Mouse (Mus musculus): ENCODE measurements around the gene Herc3. TPM values are rescaled to one million over a fixed set of nuclear protein-coding genes. Genes with fewer than 3 reads are reported as not detected.
"Not testable (repeated sequence)": the region's sequence is repeated elsewhere in the genome, so short reads cannot be mapped to it uniquely, and the experiment has no call there.

Gene Herc3
- polyA plus RNA-seq, 1 experiment = 5.2 TPM

DNA sequence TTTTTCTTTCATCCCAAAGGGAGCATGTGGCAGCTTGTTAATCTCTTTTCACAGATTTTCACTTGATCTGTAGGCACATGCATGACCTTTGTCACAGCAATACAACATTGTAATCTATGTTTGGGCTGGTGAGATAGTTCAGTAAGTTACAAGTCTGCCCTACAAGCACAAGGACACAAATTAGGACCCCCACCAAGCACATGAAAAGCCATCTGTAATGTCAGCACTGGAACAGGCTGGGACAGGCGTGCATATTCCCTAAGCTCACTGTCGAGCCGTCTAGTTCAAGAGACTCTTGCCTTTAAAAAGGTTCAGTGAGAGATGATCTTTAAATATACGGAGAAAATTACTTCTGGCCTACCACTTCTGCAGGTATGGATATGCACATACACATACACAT is 28.3 kb downstream of the Herc3 start:
- no peak for TF ChIP-seq MYOD1 (IDR thresholded peaks at IDR 0.05; ENCODE audit: control insufficient read depth, insufficient read length, low read depth)
- no peak for TF ChIP-seq MYOG (IDR thresholded peaks at IDR 0.05; ENCODE audit: control insufficient read depth, extremely low read depth, insufficient read length)
- TF ChIP-seq FOSL1 (IDR thresholded peaks at IDR 0.05; ENCODE audit: insufficient read depth, low read length, poor library complexity, severe bottlenecking) = no peak
- no peak for TF ChIP-seq CEBPB (IDR thresholded peaks at IDR 0.05; ENCODE audit: low read depth)
- TF ChIP-seq MAX (IDR thresholded peaks at IDR 0.05) = no peak
- TF ChIP-seq USF1 (IDR thresholded peaks at IDR 0.05; ENCODE audit: low read depth) = no peak
- TF ChIP-seq CTCF (IDR thresholded peaks at IDR 0.05; ENCODE audit: control insufficient read depth, insufficient read depth, insufficient read length) = no peak
- H3ac ChIP-seq (ENCODE audit: control insufficient read depth, insufficient read length, low read depth) = no peak overlapping the region
- no peaks in the 10 kb centered on the region for H3K27me3 ChIP-seq (ENCODE audit: control insufficient read depth, insufficient read depth, insufficient read length)
- H3K79me2 ChIP-seq (ENCODE audit: control insufficient read depth, insufficient read depth) = no peaks in the 10 kb centered on the region
- no peak overlapping the region for H3K4me3 ChIP-seq (ENCODE audit: insufficient read depth, poor library complexity, severe bottlenecking)
- H3K79me3 ChIP-seq (ENCODE audit: low read depth) = no peaks in the 10 kb centered on the region
- no peaks in the 10 kb centered on the region for H3K36me3 ChIP-seq (ENCODE audit: control insufficient read depth, insufficient read depth)

DNA sequence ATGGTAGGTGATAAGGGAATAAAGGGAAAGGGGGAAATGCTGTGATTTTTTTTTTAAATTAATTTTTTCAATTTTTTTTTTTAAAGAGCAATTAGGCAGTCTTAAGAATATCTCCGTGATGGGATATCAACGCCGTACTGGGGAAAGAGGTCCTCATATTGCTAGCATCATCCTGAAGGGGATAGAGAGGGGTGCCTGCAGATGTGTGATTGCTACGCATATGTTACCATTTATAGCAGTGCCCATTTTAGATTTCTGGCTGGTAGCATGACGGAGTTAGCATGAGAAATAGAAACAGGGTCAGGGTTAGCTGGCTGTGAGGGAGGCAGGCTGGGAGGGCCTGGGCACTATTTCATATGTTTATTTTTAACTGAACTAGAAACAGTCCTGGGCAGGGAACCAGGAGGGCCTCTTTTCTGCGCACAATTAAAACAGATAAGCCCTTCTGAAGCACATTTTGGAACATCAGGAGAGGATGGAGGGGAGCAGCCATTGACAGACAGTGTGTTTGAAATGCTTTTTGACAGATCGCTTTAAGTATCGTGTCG is 31.3 kb downstream of the Herc3 start:
- Histone ChIP-seq H3K27me3 (ENCODE audit: control insufficient read depth, insufficient read depth, insufficient read length) (no peaks in the 10 kb centered on the region), H3K79me3 (ENCODE audit: low read depth) (no peaks in the 10 kb centered on the region), H3K4me3 (ENCODE audit: insufficient read depth, poor library complexity, severe bottlenecking) (no peak overlapping the region), H3ac (ENCODE audit: control insufficient read depth, insufficient read length, low read depth) (no peak overlapping the region), H3K36me3 (ENCODE audit: control insufficient read depth, insufficient read depth) (no peaks in the 10 kb centered on the region), H3K79me2 (ENCODE audit: control insufficient read depth, insufficient read depth) (no peaks in the 10 kb centered on the region)
- no peak for TF ChIP-seq CEBPB (IDR thresholded peaks at IDR 0.05; ENCODE audit: low read depth)
- TF ChIP-seq USF1 (IDR thresholded peaks at IDR 0.05; ENCODE audit: low read depth) = no peak
- no peak for TF ChIP-seq MAX (IDR thresholded peaks at IDR 0.05)
- TF ChIP-seq MYOG (IDR thresholded peaks at IDR 0.05; ENCODE audit: control insufficient read depth, extremely low read depth, insufficient read length) = no peak
- no peak for TF ChIP-seq FOSL1 (IDR thresholded peaks at IDR 0.05; ENCODE audit: insufficient read depth, low read length, poor library complexity, severe bottlenecking)
- no peak for TF ChIP-seq CTCF (IDR thresholded peaks at IDR 0.05; ENCODE audit: control insufficient read depth, insufficient read depth, insufficient read length)
- no peak for TF ChIP-seq MYOD1 (IDR thresholded peaks at IDR 0.05; ENCODE audit: control insufficient read depth, insufficient read length, low read depth)

DNA sequence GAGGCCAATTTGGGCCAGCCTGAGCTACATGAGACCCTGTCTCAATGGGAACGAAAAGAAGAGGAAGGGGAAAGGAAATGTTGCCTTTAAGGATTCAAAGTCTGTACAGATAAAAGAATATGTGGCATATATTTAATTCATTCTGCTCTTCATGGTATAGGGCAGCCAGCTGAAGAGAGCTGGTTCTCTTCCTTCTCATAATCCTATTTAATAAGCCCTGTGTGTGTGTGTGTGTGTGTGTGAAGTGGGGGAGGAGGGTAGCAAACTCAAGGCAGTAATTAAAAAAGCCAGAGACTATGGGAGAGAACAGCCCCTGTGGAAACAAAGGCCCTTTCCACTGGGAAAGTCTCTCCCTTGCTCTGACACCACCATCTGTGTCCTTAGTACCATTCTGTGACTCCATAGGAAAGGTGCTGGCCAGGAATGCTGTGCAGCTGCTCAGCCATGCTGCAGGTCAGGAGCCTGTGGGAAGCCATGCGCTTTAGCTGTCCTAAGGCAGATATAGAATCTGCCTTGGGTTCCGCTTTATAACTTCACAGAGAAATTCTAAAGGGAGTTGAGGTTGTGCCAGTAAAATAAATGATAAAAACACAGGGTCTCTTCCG is 32.5 kb downstream of the Herc3 start:
- no peaks in the 10 kb centered on the region for H3K79me2 ChIP-seq (ENCODE audit: control insufficient read depth, insufficient read depth)
- TF ChIP-seq CEBPB (IDR thresholded peaks at IDR 0.05; ENCODE audit: low read depth) (no peak), MAX (IDR thresholded peaks at IDR 0.05) (no peak), MYOD1 (IDR thresholded peaks at IDR 0.05; ENCODE audit: control insufficient read depth, insufficient read length, low read depth) (no peak), CTCF (IDR thresholded peaks at IDR 0.05; ENCODE audit: control insufficient read depth, insufficient read depth, insufficient read length) (no peak), USF1 (IDR thresholded peaks at IDR 0.05; ENCODE audit: low read depth) (no peak), FOSL1 (IDR thresholded peaks at IDR 0.05; ENCODE audit: insufficient read depth, low read length, poor library complexity, severe bottlenecking) (no peak), MYOG (IDR thresholded peaks at IDR 0.05; ENCODE audit: control insufficient read depth, extremely low read depth, insufficient read length) (no peak)

DNA sequence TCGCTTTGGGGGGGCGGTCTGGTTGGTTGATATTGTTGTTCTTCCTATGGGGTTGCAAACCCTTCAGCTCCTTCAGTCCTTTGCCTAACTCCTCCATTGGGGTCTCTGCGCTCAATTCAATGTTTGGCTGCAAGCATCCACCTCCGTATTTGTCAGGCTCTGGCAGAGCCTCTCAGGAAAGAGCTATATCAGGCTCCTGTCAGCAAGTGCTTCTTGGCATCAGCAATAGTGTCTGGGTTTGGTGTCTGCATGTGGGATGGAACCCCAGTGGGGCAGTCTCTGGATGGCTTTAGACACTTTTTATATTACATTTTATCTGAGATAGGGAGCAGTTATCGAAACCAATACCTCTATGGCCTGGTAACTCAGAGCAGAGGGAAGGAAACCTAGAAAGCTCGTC is 36.6 kb downstream of the Herc3 start:
- not testable (repeated sequence) for H3K27me3 ChIP-seq (ENCODE audit: control insufficient read depth, insufficient read depth, insufficient read length); H3K79me2 ChIP-seq (ENCODE audit: control insufficient read depth, insufficient read depth); H3K4me3 ChIP-seq (ENCODE audit: insufficient read depth, poor library complexity, severe bottlenecking); H3ac ChIP-seq (ENCODE audit: control insufficient read depth, insufficient read length, low read depth); H3K79me3 ChIP-seq (ENCODE audit: low read depth); H3K36me3 ChIP-seq (ENCODE audit: control insufficient read depth, insufficient read depth)

More for the DNA sequence above, 32.5 kb downstream of the Herc3 start:
- no peaks in the 10 kb centered on the region for H3K27me3 ChIP-seq (ENCODE audit: control insufficient read depth, insufficient read depth, insufficient read length)
- no peak overlapping the region for H3ac ChIP-seq (ENCODE audit: control insufficient read depth, insufficient read length, low read depth)
- H3K4me3 ChIP-seq (ENCODE audit: insufficient read depth, poor library complexity, severe bottlenecking) = no peak overlapping the region
- H3K79me3 ChIP-seq (ENCODE audit: low read depth) = no peaks in the 10 kb centered on the region
- no peaks in the 10 kb centered on the region for H3K36me3 ChIP-seq (ENCODE audit: control insufficient read depth, insufficient read depth)

DNA sequence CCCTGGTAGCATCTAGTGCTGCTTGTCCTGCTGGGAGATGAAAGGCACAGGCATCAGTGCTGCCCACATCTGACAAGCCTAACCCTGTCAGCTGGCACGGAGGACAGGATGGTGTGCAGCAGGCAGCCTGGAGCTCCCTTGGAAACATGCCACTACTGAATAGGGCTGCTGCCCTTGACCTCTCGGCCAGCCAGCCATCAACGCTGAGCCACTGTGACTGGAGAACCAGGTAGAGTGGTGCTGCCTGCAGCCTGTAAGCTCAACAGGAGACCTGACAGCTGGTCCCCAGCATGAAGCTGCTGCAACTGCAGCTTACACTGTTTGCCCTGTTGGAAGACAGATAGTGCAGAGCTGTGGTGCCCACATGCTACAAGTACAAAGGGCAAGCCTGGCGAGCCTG is 48.3 kb downstream of the Herc3 start:
- H3ac ChIP-seq (ENCODE audit: control insufficient read depth, insufficient read length, low read depth) = no peak overlapping the region
- H3K27me3 ChIP-seq (ENCODE audit: control insufficient read depth, insufficient read depth, insufficient read length) = no peaks in the 10 kb centered on the region
- no peak for TF ChIP-seq FOSL1 (IDR thresholded peaks at IDR 0.05; ENCODE audit: insufficient read depth, low read length, poor library complexity, severe bottlenecking)
- no peak for TF ChIP-seq CEBPB (IDR thresholded peaks at IDR 0.05; ENCODE audit: low read depth)
- no peak for TF ChIP-seq MYOD1 (IDR thresholded peaks at IDR 0.05; ENCODE audit: control insufficient read depth, insufficient read length, low read depth)
- no peak for TF ChIP-seq MAX (IDR thresholded peaks at IDR 0.05)
- no peak overlapping the region for H3K4me3 ChIP-seq (ENCODE audit: insufficient read depth, poor library complexity, severe bottlenecking)
- H3K79me3 ChIP-seq (ENCODE audit: low read depth) = no peaks in the 10 kb centered on the region
- no peaks in the 10 kb centered on the region for H3K79me2 ChIP-seq (ENCODE audit: control insufficient read depth, insufficient read depth)
- peaks cover 7% of the 10 kb centered on the region for H3K36me3 ChIP-seq (ENCODE audit: control insufficient read depth, insufficient read depth)

DNA sequence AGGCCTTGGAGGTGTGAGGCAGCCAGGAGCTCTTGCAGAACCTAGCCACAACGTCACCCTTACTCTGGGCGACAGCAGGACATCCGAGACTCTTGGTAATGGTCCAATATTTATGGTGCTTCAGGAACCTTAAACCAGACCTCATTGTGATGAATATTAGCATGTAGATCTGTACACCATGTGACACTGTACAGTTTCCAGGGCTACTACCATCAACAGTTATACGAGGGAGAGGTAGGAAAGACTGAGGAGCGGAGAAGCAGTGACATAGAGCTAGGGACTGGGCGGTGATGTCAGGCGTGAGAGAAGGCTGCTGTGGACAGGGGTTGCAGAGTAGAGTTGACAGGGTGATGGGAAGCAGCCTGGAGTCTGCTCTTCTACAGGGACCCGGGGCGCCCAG is 48.7 kb downstream of the Herc3 start:
- Histone ChIP-seq H3K4me3 (ENCODE audit: insufficient read depth, poor library complexity, severe bottlenecking) (no peak overlapping the region), H3K36me3 (ENCODE audit: control insufficient read depth, insufficient read depth) (peaks cover 3% of the 10 kb centered on the region), H3K79me2 (ENCODE audit: control insufficient read depth, insufficient read depth) (no peaks in the 10 kb centered on the region), H3K79me3 (ENCODE audit: low read depth) (no peaks in the 10 kb centered on the region), H3ac (ENCODE audit: control insufficient read depth, insufficient read length, low read depth) (no peak overlapping the region), H3K27me3 (ENCODE audit: control insufficient read depth, insufficient read depth, insufficient read length) (no peaks in the 10 kb centered on the region)
- TF ChIP-seq MYOD1 (IDR thresholded peaks at IDR 0.05; ENCODE audit: control insufficient read depth, insufficient read length, low read depth) (no peak), CEBPB (IDR thresholded peaks at IDR 0.05; ENCODE audit: low read depth) (no peak), USF1 (IDR thresholded peaks at IDR 0.05; ENCODE audit: low read depth) (no peak), CTCF (IDR thresholded peaks at IDR 0.05; ENCODE audit: control insufficient read depth, insufficient read depth, insufficient read length) (no peak), MYOG (IDR thresholded peaks at IDR 0.05; ENCODE audit: control insufficient read depth, extremely low read depth, insufficient read length) (no peak), MAX (IDR thresholded peaks at IDR 0.05) (no peak), FOSL1 (IDR thresholded peaks at IDR 0.05; ENCODE audit: insufficient read depth, low read length, poor library complexity, severe bottlenecking) (no peak)

Data from C2C12 (cell line).